Mouse (Mus musculus): ENCODE results near the gene Tescl. TPM values are rescaled to one million over a fixed set of nuclear protein-coding genes. Genes with fewer than 3 reads are reported as not detected.
A peak's percentile ranks its signal among the peaks of the same experiment; 100 is the strongest.

Gene Tescl
- polyA plus RNA-seq, 1 experiment from 2014 or later, result 0.18 TPM

DNA sequence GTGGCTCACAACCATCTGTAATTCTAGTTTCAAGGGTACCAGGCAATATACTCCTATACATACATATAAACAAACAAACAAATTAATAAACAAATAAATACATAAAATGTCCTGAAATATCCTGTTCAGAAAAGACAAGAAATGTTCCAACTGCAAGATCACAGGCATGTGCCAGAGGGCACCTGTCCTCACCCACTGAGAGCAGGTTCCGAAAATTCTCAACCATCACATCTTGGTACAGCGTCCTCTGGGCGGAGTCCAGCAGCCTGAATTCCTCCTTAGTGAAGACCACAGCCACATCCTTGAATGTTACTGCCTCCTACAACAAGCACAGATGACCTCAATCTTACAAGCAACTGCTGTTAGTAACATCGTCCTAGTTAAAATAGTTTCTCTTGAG lies 39.0 kb downstream of the Tescl start:
- no peak overlapping the region for H3K9ac ChIP-seq
- no peak overlapping the region for H3K27ac ChIP-seq
- no peaks in the 10 kb centered on the region; the same call in 1 of the 2 replicates for H3K9me3 ChIP-seq
- no peak for ATAC-seq
- no peak overlapping the region for H3K4me3 ChIP-seq (replicated peaks)
- 0 out of 2 replicates have a peak, but pooled peaks cover 5% of the 10 kb centered on the region for H3K4me1 ChIP-seq (replicated peaks)
- WGBS, result 95% methylated on average over 4 of the region's 4 CpGs
- peaks cover 36% of the 10 kb centered on the region for H3K36me3 ChIP-seq
- no peak overlapping the region for H3K4me2 ChIP-seq (replicated peaks)
- no peaks in the 10 kb centered on the region for H3K27me3 ChIP-seq (replicated peaks)

DNA sequence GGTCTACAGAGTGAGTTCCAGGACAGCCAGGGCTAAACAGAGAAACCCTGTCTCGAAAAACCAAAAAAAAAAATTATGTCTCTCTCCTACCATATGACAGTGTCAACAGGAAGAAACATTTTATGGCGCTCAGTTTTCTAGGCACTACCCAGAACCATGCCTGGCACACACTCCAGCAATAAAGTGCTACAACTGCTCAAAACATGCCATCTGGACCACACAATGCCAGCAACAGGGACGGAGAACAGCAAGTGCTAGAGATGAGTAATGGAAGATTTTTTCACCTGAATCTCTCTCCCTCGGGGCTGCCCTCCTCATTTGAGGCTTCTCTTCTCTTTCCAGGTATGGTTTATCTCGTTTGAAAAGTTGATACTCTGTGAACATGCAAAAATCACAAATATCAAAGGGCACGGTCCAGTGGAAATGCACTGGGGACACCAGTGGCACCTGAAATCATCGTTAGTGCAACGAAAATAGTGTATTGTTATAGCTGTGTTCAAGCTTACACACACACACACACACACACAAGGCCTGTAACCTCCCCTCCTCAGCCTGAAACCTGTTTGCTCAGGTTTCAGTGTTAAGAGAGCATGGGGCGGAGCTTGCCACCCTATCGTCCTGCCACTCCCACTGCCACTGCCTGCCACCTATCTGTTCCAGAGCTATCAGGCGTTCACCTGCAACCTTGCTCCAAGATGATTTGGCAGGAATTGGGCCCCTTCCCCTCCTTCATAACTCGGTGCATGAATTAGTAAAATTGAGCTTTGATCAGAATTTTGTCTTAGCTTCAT lies 40.5 kb downstream of the Tescl start:
- Histone ChIP-seq H3K4me3 (replicated peaks) (no peak overlapping the region), H3K4me2 (replicated peaks) (no peak overlapping the region), H3K9ac (no peak overlapping the region), H3K36me3 (peaks cover 36% of the 10 kb centered on the region), H3K27me3 (replicated peaks) (no peaks in the 10 kb centered on the region), H3K4me1 (replicated peaks) (0 out of 2 replicates have a peak, but pooled peaks cover 4% of the 10 kb centered on the region), H3K9me3 (no peaks in the 10 kb centered on the region; the same call in 1 of the 2 replicates), H3K27ac (no peak overlapping the region)
- 73% methylated on average over 12 of the region's 12 CpGs for WGBS
- ATAC-seq, result peak; percentile 64

- Histone ChIP-seq H3K27ac (no peak overlapping the region), H3K27me3 (replicated peaks) (no peaks in the 10 kb centered on the region), H3K36me3 (peaks cover 36% of the 10 kb centered on the region), H3K4me2 (replicated peaks) (no peak overlapping the region), H3K4me3 (replicated peaks) (no peak overlapping the region), H3K9ac (no peak overlapping the region), H3K9me3 (no peaks in the 10 kb centered on the region; the same call in 1 of the 2 replicates), H3K4me1 (replicated peaks) (no peaks in the 10 kb centered on the region)
- no peak for ATAC-seq
- 91% methylated on average over 27 of the region's 27 CpGs for WGBS
Observed at GRCm38 (mm10) chr7:24291387-24292090, 42.2 kb downstream of the Tescl start.

GRCm38 (mm10) chr7:24290106-24290693 lies 43.5 kb downstream of the Tescl start:
- H3K27ac ChIP-seq, result no peak overlapping the region
- no peak overlapping the region for H3K9ac ChIP-seq
- H3K4me2 ChIP-seq (replicated peaks), result no peak overlapping the region
- H3K4me1 ChIP-seq (replicated peaks), result no peaks in the 10 kb centered on the region
- peaks cover 34% of the 10 kb centered on the region for H3K36me3 ChIP-seq
- H3K9me3 ChIP-seq, result no peaks in the 10 kb centered on the region; the same call in 1 of the 2 replicates
- H3K27me3 ChIP-seq (replicated peaks), result no peaks in the 10 kb centered on the region
- ATAC-seq, result no peak
- H3K4me3 ChIP-seq (replicated peaks), result no peak overlapping the region
- WGBS, result 94% methylated on average over 4 of the region's 4 CpGs

DNA sequence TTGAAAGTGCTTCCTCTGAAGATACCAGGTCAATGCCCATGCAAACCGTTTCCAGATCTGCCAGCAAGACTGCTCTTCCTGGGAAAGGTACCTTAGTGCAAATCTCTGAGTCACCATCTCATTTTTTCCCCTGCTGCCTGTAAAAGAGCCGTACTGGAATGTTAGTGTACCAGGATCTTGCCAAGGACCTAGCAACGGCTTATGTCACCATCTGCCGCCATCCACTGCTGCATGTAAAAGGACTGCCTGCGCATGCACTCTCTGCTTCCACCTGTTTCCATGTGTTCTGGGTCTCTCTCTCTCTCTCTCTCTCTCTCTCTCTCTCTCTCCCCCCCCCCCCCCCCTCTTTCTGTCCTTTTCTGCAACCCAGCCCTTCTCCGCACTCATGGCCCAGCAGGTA lies 45.2 kb downstream of the Tescl start:
- Histone ChIP-seq H3K36me3 (peaks cover 26% of the 10 kb centered on the region), H3K27me3 (replicated peaks) (no peaks in the 10 kb centered on the region), H3K9ac (no peak overlapping the region), H3K27ac (no peak overlapping the region), H3K4me2 (replicated peaks) (no peak overlapping the region), H3K4me1 (replicated peaks) (no peaks in the 10 kb centered on the region), H3K4me3 (replicated peaks) (no peak overlapping the region), H3K9me3 (no peaks in the 10 kb centered on the region; the same call in 1 of the 2 replicates)
- ATAC-seq, result no peak
- WGBS, result 90% methylated on average over 6 of the region's 6 CpGs

DNA sequence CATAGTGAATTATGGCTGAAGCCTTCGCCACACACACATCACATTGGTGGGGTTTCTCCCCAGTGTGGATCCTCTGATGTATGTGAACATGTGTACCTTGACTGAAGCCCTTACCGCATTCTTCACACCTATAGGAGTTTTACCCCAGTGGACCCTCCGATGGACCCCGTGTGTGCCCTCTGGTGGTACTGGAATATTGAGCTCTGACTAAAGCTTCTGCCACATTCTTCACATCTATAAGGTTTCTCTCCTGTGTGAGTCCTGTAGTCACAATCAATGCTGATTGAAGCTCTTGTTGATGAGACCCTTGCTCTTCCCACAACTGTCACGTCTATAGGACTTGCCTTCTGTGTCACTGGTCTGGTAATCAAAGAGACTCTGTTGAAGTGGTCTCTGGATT lies 46.1 kb downstream of the Tescl start:
- peaks cover 26% of the 10 kb centered on the region for H3K36me3 ChIP-seq
- no peaks in the 10 kb centered on the region; the same call in 1 of the 2 replicates for H3K9me3 ChIP-seq
- H3K27me3 ChIP-seq (replicated peaks), result no peaks in the 10 kb centered on the region
- H3K4me1 ChIP-seq (replicated peaks), result no peaks in the 10 kb centered on the region
- no peak overlapping the region for H3K4me2 ChIP-seq (replicated peaks)
- H3K9ac ChIP-seq, result no peak overlapping the region
- H3K27ac ChIP-seq, result no peak overlapping the region
- H3K4me3 ChIP-seq (replicated peaks), result no peak overlapping the region
- ATAC-seq, result no peak
- 84% methylated on average over 5 of the region's 5 CpGs for WGBS

- no peak overlapping the region for H3K4me2 ChIP-seq (replicated peaks)
- H3K4me1 ChIP-seq (replicated peaks), result no peaks in the 10 kb centered on the region
- H3K9me3 ChIP-seq, result no peaks in the 10 kb centered on the region; the same call in 1 of the 2 replicates
- no peak overlapping the region for H3K4me3 ChIP-seq (replicated peaks)
- WGBS, result 80% methylated on average over 4 of the region's 4 CpGs
- H3K27me3 ChIP-seq (replicated peaks), result no peaks in the 10 kb centered on the region
- H3K27ac ChIP-seq, result no peak overlapping the region
- no peak for ATAC-seq
- no peak overlapping the region for H3K9ac ChIP-seq
- peaks cover 19% of the 10 kb centered on the region for H3K36me3 ChIP-seq
Observed at GRCm38 (mm10) chr7:24286916-24287315, 46.8 kb downstream of the Tescl start.

GRCm38 (mm10) chr7:24286090-24286489 lies 47.6 kb downstream of the Tescl start:
- H3K36me3 ChIP-seq, result peaks cover 11% of the 10 kb centered on the region
- H3K9ac ChIP-seq, result no peak overlapping the region
- no peaks in the 10 kb centered on the region for H3K4me1 ChIP-seq (replicated peaks)
- H3K9me3 ChIP-seq, result no peaks in the 10 kb centered on the region
- H3K27me3 ChIP-seq (replicated peaks), result no peaks in the 10 kb centered on the region
- H3K4me2 ChIP-seq (replicated peaks), result no peak overlapping the region
- WGBS, result 51% methylated on average over 4 of the region's 4 CpGs
- no peak overlapping the region for H3K27ac ChIP-seq
- H3K4me3 ChIP-seq (replicated peaks), result no peak overlapping the region
- no peak for ATAC-seq

Other genes with a start within 250 kb of the Tescl start
- 4.8 and 6.4 TPM in 2 replicates for gene Zfp112, start 221.6 kb downstream of the Tescl start, polyA plus RNA-seq (2015; fragmentation: Nextera tagmentation; extraction: Ambion mirVana)
- gene Zfp235, start 199.8 kb downstream of the Tescl start, polyA plus RNA-seq (2015; fragmentation: Nextera tagmentation; extraction: Ambion mirVana), result 12.7 and 15.2 TPM in 2 replicates
- 3.8 TPM in 2 replicates for gene Zfp114, start 158.9 kb downstream of the Tescl start, polyA plus RNA-seq (2015; fragmentation: Nextera tagmentation; extraction: Ambion mirVana)
- 7.4 and 7.9 TPM in 2 replicates for gene Zfp111, start 122.5 kb downstream of the Tescl start, polyA plus RNA-seq (2015; fragmentation: Nextera tagmentation; extraction: Ambion mirVana)
- gene Zfp109, start 96.4 kb downstream of the Tescl start, polyA plus RNA-seq (2015; fragmentation: Nextera tagmentation; extraction: Ambion mirVana), result 4.3 and 4.5 TPM in 2 replicates
- 2.8 and 3.1 TPM in 2 replicates for gene Zfp108, start 79.1 kb downstream of the Tescl start, polyA plus RNA-seq (2015; fragmentation: Nextera tagmentation; extraction: Ambion mirVana)
- 5.4 and 6.1 TPM in 2 replicates for gene Zfp93, start 63.5 kb downstream of the Tescl start, polyA plus RNA-seq (2015; fragmentation: Nextera tagmentation; extraction: Ambion mirVana)
- gene Zfp61, start 32.7 kb downstream of the Tescl start, polyA plus RNA-seq (2015; fragmentation: Nextera tagmentation; extraction: Ambion mirVana), result 23.6 and 24.6 TPM in 2 replicates
- 6.0 and 7.5 TPM in 2 replicates for gene Zfp94, start 17.3 kb downstream of the Tescl start, polyA plus RNA-seq (2015; fragmentation: Nextera tagmentation; extraction: Ambion mirVana)
- not detected in 2 replicates for gene Lypd5, start 15.3 kb upstream of the Tescl start, polyA plus RNA-seq (2015; fragmentation: Nextera tagmentation; extraction: Ambion mirVana)
- gene Kcnn4, start 36.3 kb upstream of the Tescl start, polyA plus RNA-seq (2015; fragmentation: Nextera tagmentation; extraction: Ambion mirVana), result 2.7 and 3.4 TPM in 2 replicates
- 19.6 and 21.8 TPM in 2 replicates for gene Smg9, start 65.7 kb upstream of the Tescl start, polyA plus RNA-seq (2015; fragmentation: Nextera tagmentation; extraction: Ambion mirVana)
- gene Irgc1, start 118.4 kb upstream of the Tescl start, polyA plus RNA-seq (2015; fragmentation: Nextera tagmentation; extraction: Ambion mirVana), result not detected in 2 replicates
- gene Plaur, start 128.5 kb upstream of the Tescl start, polyA plus RNA-seq (2015; fragmentation: Nextera tagmentation; extraction: Ambion mirVana), result 8.7 and 10.5 TPM in 2 replicates
- gene Cadm4, start 148.1 kb upstream of the Tescl start, polyA plus RNA-seq (2015; fragmentation: Nextera tagmentation; extraction: Ambion mirVana), result 2.8 and 3.3 TPM in 2 replicates
- gene Zfp428, start 173.1 kb upstream of the Tescl start, polyA plus RNA-seq (2015; fragmentation: Nextera tagmentation; extraction: Ambion mirVana), result 32.0 and 36.6 TPM in 2 replicates
- 0.14 and 0.24 TPM in 2 replicates for gene AC161166.1, start 178.5 kb upstream of the Tescl start, polyA plus RNA-seq (2015; fragmentation: Nextera tagmentation; extraction: Ambion mirVana)
- gene Irgq, start 196.8 kb upstream of the Tescl start, polyA plus RNA-seq (2015; fragmentation: Nextera tagmentation; extraction: Ambion mirVana), result 5.3 and 5.7 TPM in 2 replicates
- gene Pinlyp, start 212.2 kb upstream of the Tescl start, polyA plus RNA-seq (2015; fragmentation: Nextera tagmentation; extraction: Ambion mirVana), result not detected in 2 replicates
- gene Xrcc1, start 212.4 kb upstream of the Tescl start, polyA plus RNA-seq (2015; fragmentation: Nextera tagmentation; extraction: Ambion mirVana), result 79.9 and 101 TPM in 2 replicates

Measured in intestine, embryonic 15.5 days (tissue).